Mouse (Mus musculus): Measurements from ENCODE around the gene Gm7951. TPM values are rescaled to one million over a fixed set of nuclear protein-coding genes. Genes with fewer than 3 reads are reported as not detected.
"Not testable (repeated sequence)": the region's sequence is repeated elsewhere in the genome, so short reads cannot be mapped to it uniquely, and the experiment has no call there.

Gene Gm7951
- polyA plus RNA-seq (2014; fragmentation: Nextera tagmentation; extraction: Ambion mirVana): not detected in 2 replicates

DNA sequence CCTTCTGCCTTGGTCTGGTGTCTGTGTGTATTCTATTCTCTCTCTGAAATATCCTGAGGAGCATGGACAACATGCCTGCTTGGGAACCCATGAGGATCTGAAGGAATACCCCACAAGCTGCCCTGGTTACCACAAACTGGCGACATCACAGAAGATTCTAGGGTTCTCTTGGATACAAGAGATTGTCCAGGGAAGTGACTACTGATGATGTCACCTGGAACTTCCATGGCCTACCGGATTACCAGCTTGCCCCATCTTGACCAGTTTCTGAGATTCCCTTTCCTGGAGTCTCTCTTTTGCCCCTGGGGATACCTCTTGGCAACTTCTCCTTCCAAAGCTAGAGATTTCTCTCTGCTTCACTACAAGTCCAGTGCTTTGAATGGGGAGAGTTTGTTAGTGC is at the start of gene Gm7951:
Gene Gm7951 (minus strand): TSS at position 101 of the 400 bp plus-strand sequence.
- H3K9me3 ChIP-seq (ENCODE audit: control insufficient read depth, low read length); H3K27me3 ChIP-seq (ENCODE audit: control insufficient read depth, insufficient read depth, low read length); H3K4me1 ChIP-seq (ENCODE audit: control insufficient read depth, insufficient read depth, low read length); H3K36me3 ChIP-seq (ENCODE audit: control insufficient read depth, insufficient read depth, low read length); H3K9ac ChIP-seq (ENCODE audit: low read depth, low read length); ATAC-seq (ENCODE audit: low FRiP score, low TSS enrichment); H3K4me2 ChIP-seq (replicated peaks; ENCODE audit: low read depth, low read length); H3K4me3 ChIP-seq (ENCODE audit: low read length); H3K27ac ChIP-seq (ENCODE audit: low read depth, low read length): not testable (repeated sequence)
- WGBS: no CpG with 5 or more reads among the region's 2 CpGs

DNA sequence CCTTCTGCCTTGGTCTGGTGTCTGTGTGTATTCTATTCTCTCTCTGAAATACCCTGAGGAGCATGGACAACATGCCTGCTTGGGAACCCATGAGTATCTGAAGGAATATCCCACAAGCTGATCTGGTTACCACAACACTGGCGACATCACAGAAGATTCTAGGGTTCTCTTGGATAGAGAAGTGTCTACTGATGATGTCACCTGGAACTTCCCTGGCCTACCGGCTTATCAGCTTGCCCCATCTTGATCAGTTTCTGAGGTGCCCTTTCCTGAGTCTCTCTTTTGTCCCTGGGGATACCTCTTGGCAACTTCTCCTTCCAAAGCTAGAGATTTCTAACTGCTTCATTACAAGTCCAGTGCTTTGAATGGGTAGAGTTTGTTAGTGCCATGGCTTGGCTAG is 45.4 kb upstream of the Gm7951 start, which contains the start of gene Gm17027:
Gene Gm17027 (minus strand): TSS at position 101 of the 400 bp plus-strand sequence.
- H3K4me1 ChIP-seq (ENCODE audit: control insufficient read depth, insufficient read depth, low read length); H3K4me2 ChIP-seq (replicated peaks; ENCODE audit: low read depth, low read length); H3K27me3 ChIP-seq (ENCODE audit: control insufficient read depth, insufficient read depth, low read length); H3K9me3 ChIP-seq (ENCODE audit: control insufficient read depth, low read length); ATAC-seq (ENCODE audit: low FRiP score, low TSS enrichment); H3K27ac ChIP-seq (ENCODE audit: low read depth, low read length); H3K9ac ChIP-seq (ENCODE audit: low read depth, low read length); H3K36me3 ChIP-seq (ENCODE audit: control insufficient read depth, insufficient read depth, low read length); H3K4me3 ChIP-seq (ENCODE audit: low read length): not testable (repeated sequence)
- 71% methylated on average over 1 of the region's 2 CpGs for WGBS

DNA sequence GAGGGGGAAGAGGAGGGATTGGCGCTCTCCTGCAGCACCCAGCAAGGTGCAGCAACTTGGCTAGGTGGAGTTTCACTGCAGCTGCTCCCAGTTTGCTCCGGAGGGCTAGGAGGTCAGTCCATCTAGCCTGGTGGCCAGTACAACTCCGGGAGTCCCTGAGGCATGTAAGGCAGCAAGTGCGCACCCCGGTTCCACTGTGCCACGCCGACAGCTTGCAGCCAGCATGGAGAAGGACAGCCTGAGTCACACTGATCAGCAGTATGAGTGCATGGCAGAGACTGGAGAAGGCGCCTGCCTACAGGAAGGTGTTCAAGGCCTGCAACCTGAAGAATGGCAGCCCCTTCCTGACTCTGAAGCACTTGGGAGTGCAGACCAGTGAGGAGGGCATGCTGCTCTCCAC is 17.4 kb upstream of the Gm7951 start:
- H3K9ac ChIP-seq (ENCODE audit: low read depth, low read length); H3K4me2 ChIP-seq (replicated peaks; ENCODE audit: low read depth, low read length); H3K9me3 ChIP-seq (ENCODE audit: control insufficient read depth, low read length); H3K4me1 ChIP-seq (ENCODE audit: control insufficient read depth, insufficient read depth, low read length); H3K27me3 ChIP-seq (ENCODE audit: control insufficient read depth, insufficient read depth, low read length); H3K27ac ChIP-seq (ENCODE audit: low read depth, low read length); ATAC-seq (ENCODE audit: low FRiP score, low TSS enrichment); H3K36me3 ChIP-seq (ENCODE audit: control insufficient read depth, insufficient read depth, low read length); H3K4me3 ChIP-seq (ENCODE audit: low read length): not testable (repeated sequence)
- 87% methylated on average over 5 of the region's 8 CpGs for WGBS

DNA sequence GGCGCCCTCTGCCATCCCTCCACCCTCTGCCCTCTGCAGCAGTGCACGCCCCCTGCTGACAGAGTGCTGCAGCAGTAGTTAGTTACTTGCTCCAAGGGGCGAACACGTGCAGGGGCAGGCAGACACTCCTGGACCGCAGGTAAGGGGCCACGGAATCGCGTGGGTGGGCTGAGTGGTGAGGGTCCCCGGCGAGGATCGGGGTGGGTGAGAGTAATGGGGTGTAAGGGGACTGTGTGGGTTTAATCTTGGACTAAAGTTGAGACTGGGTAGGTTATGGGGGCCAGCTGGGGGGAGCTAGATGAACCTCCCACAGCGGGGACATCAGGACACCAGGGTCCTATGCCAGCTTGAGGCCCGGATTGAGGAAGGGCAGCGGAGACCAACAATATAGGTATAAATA is 16.6 kb upstream of the Gm7951 start:
- not testable (repeated sequence) for ATAC-seq (ENCODE audit: low FRiP score, low TSS enrichment); H3K9me3 ChIP-seq (ENCODE audit: control insufficient read depth, low read length); H3K4me3 ChIP-seq (ENCODE audit: low read length); H3K4me2 ChIP-seq (replicated peaks; ENCODE audit: low read depth, low read length); H3K4me1 ChIP-seq (ENCODE audit: control insufficient read depth, insufficient read depth, low read length); H3K27ac ChIP-seq (ENCODE audit: low read depth, low read length); H3K36me3 ChIP-seq (ENCODE audit: control insufficient read depth, insufficient read depth, low read length); H3K9ac ChIP-seq (ENCODE audit: low read depth, low read length); H3K27me3 ChIP-seq (ENCODE audit: control insufficient read depth, insufficient read depth, low read length)
- WGBS: 50% methylated on average over 6 of the region's 14 CpGs

Other genes starting within 250 kb of the Gm7951 start
- gene Gm7980, start 210.1 kb downstream of the Gm7951 start, polyA plus RNA-seq (2014; fragmentation: Nextera tagmentation; extraction: Ambion mirVana): not detected in 2 replicates
- gene 1700049E17Rik1, start 192.4 kb downstream of the Gm7951 start, polyA plus RNA-seq (2014; fragmentation: Nextera tagmentation; extraction: Ambion mirVana): not detected in 2 replicates
- gene 1700024B05Rik, start 173.4 kb downstream of the Gm7951 start, polyA plus RNA-seq (2014; fragmentation: Nextera tagmentation; extraction: Ambion mirVana): not detected in 2 replicates
- not detected in 2 replicates for gene Gm6401, start 149.4 kb downstream of the Gm7951 start, polyA plus RNA-seq (2014; fragmentation: Nextera tagmentation; extraction: Ambion mirVana)
- gene Gm3543, start 134.0 kb downstream of the Gm7951 start, polyA plus RNA-seq (2014; fragmentation: Nextera tagmentation; extraction: Ambion mirVana): not detected in 2 replicates
- not detected in 2 replicates for gene Gm17027, start 45.3 kb upstream of the Gm7951 start, polyA plus RNA-seq (2014; fragmentation: Nextera tagmentation; extraction: Ambion mirVana)
- gene Gm3573, start 73.4 kb upstream of the Gm7951 start, polyA plus RNA-seq (2014; fragmentation: Nextera tagmentation; extraction: Ambion mirVana): not detected in 2 replicates
- not detected in 2 replicates for gene Gm17026, start 142.7 kb upstream of the Gm7951 start, polyA plus RNA-seq (2014; fragmentation: Nextera tagmentation; extraction: Ambion mirVana)
- not detected in 2 replicates for gene Gm9611, start 180.0 kb upstream of the Gm7951 start, polyA plus RNA-seq (2014; fragmentation: Nextera tagmentation; extraction: Ambion mirVana)
- gene Gm7995, start 192.8 kb upstream of the Gm7951 start, polyA plus RNA-seq (2014; fragmentation: Nextera tagmentation; extraction: Ambion mirVana): not detected in 2 replicates

All from kidney, embryonic 14.5 days (tissue).